Mouse (Mus musculus): ENCODE results near the gene Mapk14. TPM values are rescaled to one million over a fixed set of nuclear protein-coding genes. Genes with fewer than 3 reads are reported as not detected.

Mapk14 gene
- total and polyA plus RNA-seq, 3 experiments = 22.6 to 59.8 (median 27.6) TPM

DNA sequence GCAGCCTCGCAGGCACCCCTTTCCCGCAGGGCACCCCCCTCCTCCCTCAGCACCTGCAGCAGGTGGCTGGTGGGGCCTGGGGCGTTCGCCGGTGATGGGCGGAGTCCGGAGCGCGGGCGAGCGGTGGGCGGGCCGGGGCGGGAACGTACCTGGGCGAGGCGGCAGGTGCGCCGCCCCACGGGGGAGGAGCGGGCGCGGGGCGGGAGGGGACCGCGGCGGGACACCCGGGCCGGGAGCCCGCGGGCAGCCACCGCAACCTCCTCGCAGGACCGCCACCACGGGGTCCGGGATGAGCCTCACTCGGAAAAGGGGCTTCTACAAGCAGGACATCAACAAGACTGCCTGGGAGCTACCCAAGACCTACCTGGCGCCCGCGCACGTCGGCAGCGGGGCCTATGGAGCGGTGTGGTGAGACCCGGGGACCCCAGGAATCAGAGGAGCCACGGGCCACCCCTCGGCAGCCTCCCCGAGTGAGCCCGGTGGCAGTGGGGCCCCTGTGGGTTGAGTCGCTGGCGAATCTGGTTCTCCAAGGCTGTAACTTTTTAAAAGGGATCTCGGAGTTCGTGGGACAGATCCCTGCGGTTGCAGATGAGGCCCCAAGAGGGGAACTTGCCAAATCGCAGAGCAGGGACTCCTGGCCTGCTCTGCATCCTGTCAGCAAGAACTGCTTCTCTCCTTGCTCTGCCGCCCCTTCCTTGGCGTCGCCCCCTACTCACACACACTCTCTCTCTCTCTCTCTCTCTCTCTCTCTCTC is 78.2 kb downstream of the Mapk14 start, which contains the start of gene Mapk13:
Gene Mapk13, plus strand, starts transcription at position 177 of the 754 bp plus-strand sequence.
- DNase-seq (ENCODE audit: extremely low read depth) = no peak
- no peaks in the 10 kb centered on the region for H3K4me1 ChIP-seq (ENCODE audit: control insufficient read depth in 1 of 2, insufficient read depth in 2 of 2)
- H3K9ac ChIP-seq (ENCODE audit: insufficient read depth, low read depth) = no peak within 1 kb of the TSS
- in situ Hi-C loops (cut with MboI; ENCODE audit: low pct_ligation_motif_present, low pct_unique_long_range_greater_than_20kb, low sequenced_read_pairs) = no loop called here
- H3K36me3 ChIP-seq (replicated peaks in 1 of 2; ENCODE audit: control insufficient read depth in 1 of 2, insufficient read depth in 1 of 2, low read length in 1 of 2) = no peaks in the 10 kb centered on the region
- H3K79me2 ChIP-seq (replicated peaks; ENCODE audit: control insufficient read depth, extremely low read depth, insufficient read depth, poor library complexity, severe bottlenecking) = no peaks in the 10 kb centered on the region
- dilution Hi-C loops (cut with MboI; ENCODE audit: extremely low pct_ligation_motif_present, extremely low pct_unique_long_range_greater_than_20kb, low sequenced_read_pairs) = no loop called here
- H3K27ac ChIP-seq (ENCODE audit: insufficient read depth, low read depth) = no peak within 1 kb of the TSS
- no peak within 1 kb of the TSS for H3K4me3 ChIP-seq (replicated peaks in 1 of 3; ENCODE audit: low read depth in 2 of 3, low read length in 2 of 3, poor library complexity in 1 of 3)
- no peak within 1 kb of the TSS for H3K4me2 ChIP-seq (ENCODE audit: insufficient read depth, low read depth, poor library complexity, severe bottlenecking)
- H3K9me3 ChIP-seq (replicated peaks; ENCODE audit: low read length) = peaks cover 4% of the 10 kb centered on the region
- no peak for TF ChIP-seq MEF2A (IDR thresholded peaks at IDR 0.05; ENCODE audit: borderline replicate concordance, low read depth, low read length)
- TF ChIP-seq MXI1 (IDR thresholded peaks at IDR 0.05; ENCODE audit: low read depth, low read length) = no peak
- no peak for TF ChIP-seq E2F4 (IDR thresholded peaks at IDR 0.05; ENCODE audit: insufficient replicate concordance, low read depth, low read length)
- no peak for TF ChIP-seq SIN3A (IDR thresholded peaks at IDR 0.05; ENCODE audit: low read length)
- TF ChIP-seq BHLHE40 (IDR thresholded peaks at IDR 0.05; ENCODE audit: low read depth, low read length) = no peak
- no peak for TF ChIP-seq IRF4 (IDR thresholded peaks at IDR 0.05; ENCODE audit: low read depth, low read length)
- no peak for TF ChIP-seq UBTF (IDR thresholded peaks at IDR 0.05; ENCODE audit: low read depth, low read length)
- no peak for TF ChIP-seq KAT2A (IDR thresholded peaks at IDR 0.05; ENCODE audit: insufficient replicate concordance, low read length)
- no peak for TF ChIP-seq TCF12 (IDR thresholded peaks at IDR 0.05; ENCODE audit: low read depth, low read length)
- no peak for TF ChIP-seq CHD2 (IDR thresholded peaks at IDR 0.05; ENCODE audit: low read length)
- H3K27me3 ChIP-seq (replicated peaks) = peaks cover 34% of the 10 kb centered on the region

DNA sequence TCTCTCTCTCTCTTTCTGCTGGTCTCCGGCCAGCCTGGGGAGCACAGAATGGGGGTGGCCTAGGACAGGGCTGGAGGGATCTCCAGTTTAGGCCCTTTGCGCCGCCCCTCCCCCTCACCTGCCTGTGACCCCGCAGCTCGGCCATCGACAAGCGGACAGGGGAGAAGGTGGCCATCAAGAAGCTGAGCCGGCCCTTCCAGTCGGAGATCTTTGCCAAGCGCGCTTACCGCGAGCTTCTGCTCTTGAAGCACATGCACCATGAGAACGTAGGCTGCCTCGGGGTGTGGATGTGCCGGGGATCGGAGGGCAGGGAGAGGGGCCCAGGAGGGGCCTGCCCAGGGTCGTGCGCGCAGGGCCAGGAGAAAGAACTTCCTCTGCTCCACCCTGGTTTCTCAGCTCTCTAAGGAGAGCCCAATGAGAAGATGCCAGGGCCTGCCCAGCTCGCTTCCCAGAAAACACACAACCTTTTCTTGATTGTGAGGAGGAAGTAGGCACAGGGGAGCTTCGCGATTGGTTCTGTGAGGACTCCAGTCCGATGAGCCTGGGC is 78.8 kb downstream of the Mapk14 start:
- no peak overlapping the region for H3K9ac ChIP-seq (ENCODE audit: insufficient read depth, low read depth)

DNA sequence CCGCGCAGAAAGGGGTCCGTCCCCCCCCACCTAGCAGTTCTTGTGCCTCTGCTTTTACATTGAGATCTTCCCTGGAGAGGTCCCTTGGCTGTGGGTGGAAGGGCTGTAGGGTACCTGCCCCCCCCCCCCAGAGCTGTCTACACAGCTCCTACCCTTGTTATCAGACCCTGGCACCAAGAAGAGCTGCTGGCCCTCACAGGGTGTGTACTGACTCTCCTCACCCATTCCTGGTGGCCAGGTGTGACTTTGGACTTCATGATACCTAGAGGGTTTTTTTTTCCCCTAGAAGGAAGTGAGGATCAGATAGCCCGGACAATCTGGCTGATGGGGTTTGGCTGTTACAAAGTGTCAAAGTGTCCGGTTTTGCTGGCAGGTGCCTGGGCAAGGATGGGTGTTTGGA is 80.2 kb downstream of the Mapk14 start:
- no peak for DNase-seq (ENCODE audit: extremely low read depth)
- Histone ChIP-seq H3K27ac (ENCODE audit: insufficient read depth, low read depth) (no peak overlapping the region), H3K4me2 (ENCODE audit: insufficient read depth, low read depth, poor library complexity, severe bottlenecking) (no peak overlapping the region), H3K9me3 (replicated peaks; ENCODE audit: low read length) (peaks cover 5% of the 10 kb centered on the region), H3K79me2 (replicated peaks; ENCODE audit: control insufficient read depth, extremely low read depth, insufficient read depth, poor library complexity, severe bottlenecking) (no peaks in the 10 kb centered on the region), H3K4me3 (replicated peaks in 1 of 3; ENCODE audit: low read depth in 2 of 3, low read length in 2 of 3, poor library complexity in 1 of 3) (no peak overlapping the region), H3K4me1 (ENCODE audit: control insufficient read depth in 1 of 2, insufficient read depth in 2 of 2) (no peaks in the 10 kb centered on the region), H3K9ac (ENCODE audit: insufficient read depth, low read depth) (no peak overlapping the region), H3K36me3 (replicated peaks in 1 of 2; ENCODE audit: control insufficient read depth in 1 of 2, insufficient read depth in 1 of 2, low read length in 1 of 2) (no peaks in the 10 kb centered on the region), H3K27me3 (replicated peaks) (peaks cover 30% of the 10 kb centered on the region)
- no peak for TF ChIP-seq POLR2A (IDR thresholded peaks at IDR 0.05; ENCODE audit: low read depth, low read length)
- TF ChIP-seq ZC3H11A (IDR thresholded peaks at IDR 0.05; ENCODE audit: low read depth, low read length) = no peak
- TF ChIP-seq NELFE (IDR thresholded peaks at IDR 0.05; ENCODE audit: low read depth, low read length) = no peak
- no peak for TF ChIP-seq MAFK (IDR thresholded peaks at IDR 0.05; ENCODE audit: insufficient replicate concordance, low read length)
- no peak for TF ChIP-seq MXI1 (IDR thresholded peaks at IDR 0.05; ENCODE audit: low read depth, low read length)
- TF ChIP-seq USF2 (conservative IDR thresholded peaks at IDR 0.05; ENCODE audit: low read depth, low read length) = no peak
- TF ChIP-seq MAZ (IDR thresholded peaks at IDR 0.05; ENCODE audit: low read depth, low read length) = no peak
- no peak for TF ChIP-seq ZNF384 (IDR thresholded peaks at IDR 0.05; ENCODE audit: low read depth, low read length)
- TF ChIP-seq RCOR1 (conservative IDR thresholded peaks at IDR 0.05; ENCODE audit: low read depth, low read length) = no peak
- no peak for TF ChIP-seq POLR2AphosphoS2 (IDR thresholded peaks at IDR 0.05; ENCODE audit: low read depth, low read length)
- TF ChIP-seq RAD21 (IDR thresholded peaks at IDR 0.05; ENCODE audit: low read depth, low read length) = no peak
- TF ChIP-seq PAX5 (IDR thresholded peaks at IDR 0.05; ENCODE audit: low read length) = no peak
- no peak for TF ChIP-seq HCFC1 (IDR thresholded peaks at IDR 0.05; ENCODE audit: low read depth, low read length)
- in situ Hi-C loops (cut with MboI; ENCODE audit: low pct_ligation_motif_present, low pct_unique_long_range_greater_than_20kb, low sequenced_read_pairs) = loop anchor here (10.0 kb wide), 1 partner anchor 104 kb away; no protein-coding TSS in a partner anchor
- dilution Hi-C loops (cut with MboI; ENCODE audit: extremely low pct_ligation_motif_present, extremely low pct_unique_long_range_greater_than_20kb, low sequenced_read_pairs) = no loop called here

More for the DNA sequence above, 78.8 kb downstream of the Mapk14 start:
- no peak for DNase-seq (ENCODE audit: extremely low read depth)
- H3K36me3 ChIP-seq (replicated peaks in 1 of 2; ENCODE audit: control insufficient read depth in 1 of 2, insufficient read depth in 1 of 2, low read length in 1 of 2) = no peaks in the 10 kb centered on the region
- peaks cover 34% of the 10 kb centered on the region for H3K27me3 ChIP-seq (replicated peaks)
- H3K9me3 ChIP-seq (replicated peaks; ENCODE audit: low read length) = peaks cover 5% of the 10 kb centered on the region
- dilution Hi-C loops (cut with MboI; ENCODE audit: extremely low pct_ligation_motif_present, extremely low pct_unique_long_range_greater_than_20kb, low sequenced_read_pairs) (no loop called here), in situ Hi-C loops (cut with MboI; ENCODE audit: low pct_ligation_motif_present, low pct_unique_long_range_greater_than_20kb, low sequenced_read_pairs) (loop anchor here (10.0 kb wide), 1 partner anchor 105 kb away; no protein-coding TSS in a partner anchor)
- no peaks in the 10 kb centered on the region for H3K4me1 ChIP-seq (ENCODE audit: control insufficient read depth in 1 of 2, insufficient read depth in 2 of 2)
- H3K4me3 ChIP-seq (replicated peaks in 1 of 3; ENCODE audit: low read depth in 2 of 3, low read length in 2 of 3, poor library complexity in 1 of 3) = no peak overlapping the region
- H3K27ac ChIP-seq (ENCODE audit: insufficient read depth, low read depth) = no peak overlapping the region
- TF ChIP-seq MEF2A (IDR thresholded peaks at IDR 0.05; ENCODE audit: borderline replicate concordance, low read depth, low read length) = no peak
- no peak overlapping the region for H3K4me2 ChIP-seq (ENCODE audit: insufficient read depth, low read depth, poor library complexity, severe bottlenecking)
- no peaks in the 10 kb centered on the region for H3K79me2 ChIP-seq (replicated peaks; ENCODE audit: control insufficient read depth, extremely low read depth, insufficient read depth, poor library complexity, severe bottlenecking)

All from CH12.LX (cell line).